Mouse (Mus musculus): ENCODE results near the gene Nab2. TPM values are rescaled to one million over a fixed set of nuclear protein-coding genes. Genes with fewer than 3 reads are reported as not detected.

Nab2 gene
- polyA plus RNA-seq, 1 experiment: 79.2 TPM

GRCm38 (mm10) chr10:127674794-127675522 lies 6.6 kb upstream of the Nab2 start:
- Histone ChIP-seq H3K27me3 (ENCODE audit: control insufficient read depth, insufficient read depth, low read length) (no peaks in the 10 kb centered on the region), H3K4me3 (ENCODE audit: control insufficient read depth, insufficient read depth, low read length) (no peak overlapping the region), H3K4me1 (replicated peaks; ENCODE audit: control insufficient read depth, insufficient read depth, low read length) (peaks cover 14% of the 10 kb centered on the region), H3K36me3 (ENCODE audit: control insufficient read depth, insufficient read depth, low read length) (no peaks in the 10 kb centered on the region), H3K27ac (ENCODE audit: control insufficient read depth, insufficient read depth, low read length) (no peak overlapping the region)
- WGBS: 88% methylated on average over 8 of the region's 8 CpGs
- TF ChIP-seq POLR2A (IDR thresholded peaks at IDR 0.05; ENCODE audit: control insufficient read depth, extremely low read depth, insufficient read depth, low read length, poor library complexity): no peak
- TF ChIP-seq CTCF (IDR thresholded peaks at IDR 0.05; ENCODE audit: borderline replicate concordance, control insufficient read depth, extremely low read depth, insufficient read depth, low read length, poor library complexity): peak; percentile 49; the same call in 1 of the 2 replicates
- peak; percentile 76 for DNase-seq

- TF ChIP-seq POLR2A (IDR thresholded peaks at IDR 0.05; ENCODE audit: control insufficient read depth, extremely low read depth, insufficient read depth, low read length, poor library complexity): no peak
- no peak for TF ChIP-seq CTCF (IDR thresholded peaks at IDR 0.05; ENCODE audit: borderline replicate concordance, control insufficient read depth, extremely low read depth, insufficient read depth, low read length, poor library complexity)
- Histone ChIP-seq H3K27ac (ENCODE audit: control insufficient read depth, insufficient read depth, low read length) (no peak overlapping the region), H3K4me1 (replicated peaks; ENCODE audit: control insufficient read depth, insufficient read depth, low read length) (peaks cover 20% of the 10 kb centered on the region), H3K36me3 (ENCODE audit: control insufficient read depth, insufficient read depth, low read length) (no peaks in the 10 kb centered on the region), H3K27me3 (ENCODE audit: control insufficient read depth, insufficient read depth, low read length) (no peaks in the 10 kb centered on the region), H3K4me3 (ENCODE audit: control insufficient read depth, insufficient read depth, low read length) (no peak overlapping the region)
- WGBS: 94% methylated on average over 6 of the region's 6 CpGs
- DNase-seq: no peak
These were observed 5.8 kb upstream of the Nab2 start for GRCm38 (mm10) chr10:127674046-127674655.

GRCm38 (mm10) chr10:127671276-127671675 lies 2.9 kb upstream of the Nab2 start:
- Histone ChIP-seq H3K27ac (ENCODE audit: control insufficient read depth, insufficient read depth, low read length) (no peak overlapping the region), H3K36me3 (ENCODE audit: control insufficient read depth, insufficient read depth, low read length) (no peaks in the 10 kb centered on the region), H3K4me3 (ENCODE audit: control insufficient read depth, insufficient read depth, low read length) (no peak overlapping the region), H3K27me3 (ENCODE audit: control insufficient read depth, insufficient read depth, low read length) (no peaks in the 10 kb centered on the region), H3K4me1 (replicated peaks; ENCODE audit: control insufficient read depth, insufficient read depth, low read length) (peaks cover 31% of the 10 kb centered on the region)
- no peak for TF ChIP-seq POLR2A (IDR thresholded peaks at IDR 0.05; ENCODE audit: control insufficient read depth, extremely low read depth, insufficient read depth, low read length, poor library complexity)
- TF ChIP-seq CTCF (IDR thresholded peaks at IDR 0.05; ENCODE audit: borderline replicate concordance, control insufficient read depth, extremely low read depth, insufficient read depth, low read length, poor library complexity): peak; percentile 59; the same call in 1 of the 2 replicates
- 66% methylated on average over 2 of the region's 2 CpGs for WGBS
- peak; percentile 41 for DNase-seq

- DNase-seq: no peak
- 25% methylated on average over 2 of the region's 2 CpGs for WGBS
- TF ChIP-seq CTCF (IDR thresholded peaks at IDR 0.05; ENCODE audit: borderline replicate concordance, control insufficient read depth, extremely low read depth, insufficient read depth, low read length, poor library complexity): no peak
- no peak for TF ChIP-seq POLR2A (IDR thresholded peaks at IDR 0.05; ENCODE audit: control insufficient read depth, extremely low read depth, insufficient read depth, low read length, poor library complexity)
- Histone ChIP-seq H3K4me1 (replicated peaks; ENCODE audit: control insufficient read depth, insufficient read depth, low read length) (peaks cover 41% of the 10 kb centered on the region), H3K27me3 (ENCODE audit: control insufficient read depth, insufficient read depth, low read length) (no peaks in the 10 kb centered on the region), H3K4me3 (ENCODE audit: control insufficient read depth, insufficient read depth, low read length) (no peak overlapping the region), H3K36me3 (ENCODE audit: control insufficient read depth, insufficient read depth, low read length) (no peaks in the 10 kb centered on the region), H3K27ac (ENCODE audit: control insufficient read depth, insufficient read depth, low read length) (no peak overlapping the region)
These were observed 1.8 kb upstream of the Nab2 start for GRCm38 (mm10) chr10:127670185-127670584.

- Histone ChIP-seq H3K36me3 (ENCODE audit: control insufficient read depth, insufficient read depth, low read length) (no peaks in the 10 kb centered on the region), H3K27ac (ENCODE audit: control insufficient read depth, insufficient read depth, low read length) (peak overlapping the region; percentile 91), H3K27me3 (ENCODE audit: control insufficient read depth, insufficient read depth, low read length) (no peaks in the 10 kb centered on the region), H3K4me3 (ENCODE audit: control insufficient read depth, insufficient read depth, low read length) (peak overlapping the region; percentile 21; the same call in 1 of the 2 replicates), H3K4me1 (replicated peaks; ENCODE audit: control insufficient read depth, insufficient read depth, low read length) (peaks cover 45% of the 10 kb centered on the region)
- TF ChIP-seq CTCF (IDR thresholded peaks at IDR 0.05; ENCODE audit: borderline replicate concordance, control insufficient read depth, extremely low read depth, insufficient read depth, low read length, poor library complexity) (no peak), POLR2A (IDR thresholded peaks at IDR 0.05; ENCODE audit: control insufficient read depth, extremely low read depth, insufficient read depth, low read length, poor library complexity) (no peak)
- 37% methylated on average over 7 of the region's 7 CpGs for WGBS
- DNase-seq: no peak
These were observed 802 bp upstream of the Nab2 start for GRCm38 (mm10) chr10:127669170-127669569.

GRCm38 (mm10) chr10:127667269-127668092 lies 887 bp downstream of the Nab2 start:
- WGBS: 4% methylated on average over 35 of the region's 35 CpGs
- no peaks in the 10 kb centered on the region for H3K36me3 ChIP-seq (ENCODE audit: control insufficient read depth, insufficient read depth, low read length)
- H3K27me3 ChIP-seq (ENCODE audit: control insufficient read depth, insufficient read depth, low read length): no peaks in the 10 kb centered on the region
- DNase-seq: peak; percentile 67
- peaks cover 60% of the 10 kb centered on the region for H3K4me1 ChIP-seq (replicated peaks; ENCODE audit: control insufficient read depth, insufficient read depth, low read length)
- TF ChIP-seq POLR2A (IDR thresholded peaks at IDR 0.05; ENCODE audit: control insufficient read depth, extremely low read depth, insufficient read depth, low read length, poor library complexity) (no peak), CTCF (IDR thresholded peaks at IDR 0.05; ENCODE audit: borderline replicate concordance, control insufficient read depth, extremely low read depth, insufficient read depth, low read length, poor library complexity) (no peak)
- peak overlapping the region; percentile 61 for H3K4me3 ChIP-seq (ENCODE audit: control insufficient read depth, insufficient read depth, low read length)
- H3K27ac ChIP-seq (ENCODE audit: control insufficient read depth, insufficient read depth, low read length): peak overlapping the region; percentile 80
